Mouse (Mus musculus) spleen, adult 2 months (tissue): Measurements from ENCODE around the gene Fezf1.

Experiments
- CTCF ChIP-seq: fragments of 200-500 bp; IDR thresholded peaks from 2 replicates; pipeline ENCODE4 v1.5.1; 2011; ENCODE audit warnings: mild to moderate bottlenecking, inconsistent platforms; ENCODE audit not compliant: insufficient read depth, insufficient read length, insufficient replicate concordance; ENCODE audit errors: extremely low read depth
- POLR2A ChIP-seq: fragments of 200-500 bp; IDR thresholded peaks from 2 replicates; pipeline ENCODE4 v1.6.1; 2011; ENCODE audit warnings: low read depth, low read length, inconsistent platforms

GRCm38 (mm10) chr6:23257981-23258380, 9.8 kb upstream of the Fezf1 start:
- no peak for TF ChIP-seq CTCF
- TF ChIP-seq POLR2A = no peak
